Mouse (Mus musculus): ENCODE measurements around the gene I830077J02Rik.
A peak's percentile ranks its signal among the peaks of the same experiment; 100 is the strongest.
"Not testable (repeated sequence)": the region's sequence is repeated elsewhere in the genome, so short reads cannot be mapped to it uniquely, and the experiment has no call there.

The I830077J02Rik gene

GRCm38 (mm10) chr3:105932240-105933071 lies at the start of gene I830077J02Rik:
Gene I830077J02Rik, minus strand, starts transcription at chr3:105932664.
- no peak for DNase-seq (ENCODE audit: low read depth, low spot score)

- DNase-seq (ENCODE audit: low read depth, low spot score) = no peak
Measured at GRCm38 (mm10) chr3:105974174-105974573, 41.7 kb upstream of the I830077J02Rik start.

- DNase-seq (ENCODE audit: low read depth, low spot score) = no peak
Measured at GRCm38 (mm10) chr3:105973411-105973810, 40.9 kb upstream of the I830077J02Rik start, which contains the start of gene Ovgp1. Gene Ovgp1, plus strand, starts transcription at chr3:105973711.

- no peak for DNase-seq (ENCODE audit: low read depth, low spot score)
Measured at GRCm38 (mm10) chr3:105971831-105972446, 39.5 kb upstream of the I830077J02Rik start.

GRCm38 (mm10) chr3:105960700-105961099 lies 28.2 kb upstream of the I830077J02Rik start:
- DNase-seq (ENCODE audit: low read depth, low spot score) = peak; percentile 34

DNA sequence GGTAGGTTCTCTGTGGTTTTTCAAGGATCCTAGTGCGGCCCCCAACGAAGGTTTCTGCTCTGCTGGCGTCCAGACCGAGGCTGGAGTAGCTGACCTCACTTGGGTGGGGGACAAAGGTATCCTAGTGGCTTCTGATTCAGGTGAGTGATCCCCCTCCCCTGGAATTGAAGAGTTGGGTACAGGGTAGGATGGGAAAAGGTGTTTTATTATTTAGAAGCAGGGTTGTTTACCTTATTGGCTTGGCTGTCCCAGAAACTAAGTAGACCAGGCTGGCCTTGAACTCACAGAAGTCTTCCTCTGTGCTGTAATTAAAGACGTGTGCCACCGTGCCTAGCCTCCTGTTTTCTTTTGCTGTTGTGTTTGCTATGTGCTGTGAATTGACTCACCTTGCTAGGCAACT lies 27.5 kb upstream of the I830077J02Rik start, which contains the start of gene Atp5f1:
TSS of gene Atp5f1 (minus strand) at position 101 of the 400 bp plus-strand sequence.
- no peak for DNase-seq (ENCODE audit: low read depth, low spot score)

DNA sequence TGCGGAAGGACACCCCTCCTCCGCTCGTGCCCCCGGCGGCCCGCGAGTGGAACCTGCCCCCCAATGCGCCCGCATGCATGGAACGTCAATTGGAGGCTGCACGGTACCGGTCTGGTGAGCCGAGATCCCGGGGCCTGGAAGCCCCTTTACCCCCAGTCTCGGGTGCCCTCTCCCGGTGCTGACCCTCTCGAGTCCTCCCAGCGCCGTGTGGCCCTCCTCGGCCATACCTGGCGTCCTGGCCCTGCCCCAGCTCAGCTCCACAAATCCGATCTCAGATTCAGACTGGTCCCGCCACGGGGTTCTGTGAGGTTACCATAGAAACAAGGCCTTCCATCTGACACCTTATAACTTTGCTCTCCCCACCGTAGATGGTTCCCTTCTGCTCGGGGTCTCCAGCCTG lies 27.1 kb upstream of the I830077J02Rik start:
- no peak for DNase-seq (ENCODE audit: low read depth, low spot score)

- DNase-seq (ENCODE audit: low read depth, low spot score) = peak; percentile 99
Measured at GRCm38 (mm10) chr3:105958974-105959580, 26.6 kb upstream of the I830077J02Rik start, which contains the start of gene Wdr77. Gene Wdr77, plus strand, starts transcription at chr3:105959369.

- DNase-seq (ENCODE audit: low read depth, low spot score) = peak; percentile 6
Measured at GRCm38 (mm10) chr3:105958204-105958603, 25.7 kb upstream of the I830077J02Rik start.

- DNase-seq (ENCODE audit: low read depth, low spot score) = peak; percentile 6
Measured at GRCm38 (mm10) chr3:105957235-105957634, 24.8 kb upstream of the I830077J02Rik start.

GRCm38 (mm10) chr3:105951348-105951747 lies 18.9 kb upstream of the I830077J02Rik start:
- no peak for DNase-seq (ENCODE audit: low read depth, low spot score)

- DNase-seq (ENCODE audit: low read depth, low spot score) = no peak
Measured at GRCm38 (mm10) chr3:105936111-105936510, 3.6 kb upstream of the I830077J02Rik start.

DNA sequence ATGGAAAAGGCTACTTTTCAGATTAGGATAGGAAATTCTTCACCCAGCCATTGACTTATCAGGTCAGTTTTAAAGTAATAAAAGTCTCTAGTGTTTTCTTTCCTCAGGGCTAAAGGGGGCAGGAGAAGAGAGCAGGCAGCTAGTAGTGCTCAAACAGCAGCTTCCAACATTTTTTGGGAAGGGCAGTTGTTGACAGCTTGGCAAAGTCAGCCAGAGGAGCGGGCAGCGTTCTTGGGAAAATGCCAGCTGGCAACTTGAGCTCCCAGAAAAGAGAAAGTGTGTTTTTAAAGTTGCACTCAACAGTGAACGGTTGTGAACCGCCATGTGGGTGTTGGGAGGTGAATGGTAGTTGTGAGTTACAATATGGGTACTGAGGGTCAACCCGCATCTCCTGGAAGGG lies 2.6 kb upstream of the I830077J02Rik start:
- DNase-seq (ENCODE audit: low read depth, low spot score) = no peak

DNA sequence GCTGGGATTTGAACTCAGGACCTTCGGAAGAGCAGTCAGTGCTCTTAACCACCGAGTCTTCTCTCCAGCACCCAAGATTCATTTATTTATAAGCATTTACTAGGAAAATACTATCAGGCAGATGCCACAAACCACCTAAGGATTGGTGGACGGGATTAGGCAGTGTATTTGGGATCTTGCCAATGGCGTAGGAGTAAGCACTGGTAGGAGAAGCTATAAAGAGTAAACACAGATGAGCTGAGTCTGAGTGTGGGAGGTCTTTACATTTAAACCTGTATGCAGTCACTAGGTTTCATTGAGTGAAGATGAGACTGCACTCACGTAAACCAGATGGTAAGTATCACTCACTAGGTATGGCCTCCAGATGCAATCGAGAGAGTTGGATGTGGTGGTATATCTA lies 1.5 kb upstream of the I830077J02Rik start:
- no peak for DNase-seq (ENCODE audit: low read depth, low spot score)

DNA sequence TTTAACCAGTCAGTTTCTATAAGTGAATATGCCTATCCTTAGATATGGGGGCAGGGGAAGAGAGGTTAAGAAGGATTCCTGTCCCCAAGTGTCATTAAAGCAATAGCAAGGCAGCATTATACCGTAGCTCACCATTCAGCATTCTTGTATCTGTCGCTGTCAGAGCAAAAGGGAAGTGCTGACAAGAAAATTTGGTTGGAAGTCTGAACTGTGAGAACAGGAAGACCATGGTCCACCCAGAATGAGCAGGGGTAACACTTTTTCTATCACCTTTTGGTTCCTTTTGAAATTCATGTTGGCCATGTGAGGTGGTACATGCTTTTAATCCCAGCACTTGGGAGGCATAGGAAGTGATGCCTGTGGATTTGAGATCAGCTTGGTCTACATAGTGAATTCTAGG lies 1.4 kb downstream of the I830077J02Rik start:
- no peak for DNase-seq (ENCODE audit: low read depth, low spot score)

DNA sequence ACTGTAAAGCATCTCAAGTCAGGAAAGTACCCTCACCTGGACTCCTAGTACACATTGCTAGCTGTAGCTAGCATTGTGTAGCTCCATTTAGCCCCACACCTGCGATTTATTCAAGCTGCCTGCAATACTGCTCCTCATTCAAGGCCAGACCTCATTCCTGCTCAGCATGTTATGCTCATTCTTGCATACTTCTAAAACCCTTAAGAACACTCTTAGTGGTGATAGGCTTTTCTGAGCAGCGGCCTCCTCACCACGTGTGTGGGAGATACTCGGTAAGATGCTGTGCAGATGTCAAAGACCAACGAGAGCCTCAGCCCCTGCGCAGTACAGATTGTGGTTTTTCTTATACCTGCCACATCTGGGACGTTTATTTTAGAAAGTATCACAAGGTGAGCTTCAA lies 2.6 kb downstream of the I830077J02Rik start:
- no peak for DNase-seq (ENCODE audit: low read depth, low spot score)

DNA sequence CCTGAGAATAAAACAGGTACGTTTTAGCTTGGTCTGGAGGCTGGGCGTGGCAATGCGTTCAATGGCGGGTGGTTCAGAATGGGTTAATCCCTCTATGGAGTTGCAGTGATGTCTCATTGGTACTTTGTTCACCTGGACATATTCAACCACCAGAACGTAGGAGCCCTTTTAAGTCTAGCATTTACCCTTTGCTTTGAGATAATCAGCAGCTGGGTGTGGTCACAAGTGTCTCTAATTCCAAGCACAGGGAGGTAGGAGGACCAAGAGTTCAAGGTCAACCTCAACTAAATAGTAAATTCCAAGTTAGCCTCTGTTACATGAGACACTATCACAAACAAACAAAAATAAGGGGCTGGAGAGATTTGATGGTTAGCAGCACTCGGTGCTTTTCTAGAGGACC lies 3.7 kb downstream of the I830077J02Rik start:
- DNase-seq (ENCODE audit: low read depth, low spot score) = no peak

DNA sequence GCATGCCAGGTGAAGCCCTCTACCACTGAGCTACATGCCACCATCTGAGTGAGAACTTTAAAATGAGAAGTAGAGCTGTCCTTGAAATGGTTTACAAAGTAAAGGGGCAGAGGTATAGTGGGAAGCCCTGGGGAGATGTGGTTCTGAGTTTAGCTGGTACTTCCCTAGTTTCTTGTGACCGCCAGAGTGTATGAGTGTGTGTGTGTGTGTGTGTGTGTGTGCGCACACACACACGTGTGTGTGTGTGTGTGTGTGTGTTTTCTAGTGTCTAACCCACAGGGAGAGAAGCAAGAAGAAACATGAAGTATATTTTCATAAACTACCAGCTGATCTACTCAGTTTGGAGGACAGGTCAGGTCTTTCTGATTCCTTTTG lies 4.3 kb downstream of the I830077J02Rik start:
- DNase-seq (ENCODE audit: low read depth, low spot score) = no peak

- DNase-seq (ENCODE audit: low read depth, low spot score) = no peak
Measured at GRCm38 (mm10) chr3:105927561-105928194, 4.8 kb downstream of the I830077J02Rik start.

- no peak for DNase-seq (ENCODE audit: low read depth, low spot score)
Measured at GRCm38 (mm10) chr3:105924616-105925015, 7.8 kb downstream of the I830077J02Rik start.

DNA sequence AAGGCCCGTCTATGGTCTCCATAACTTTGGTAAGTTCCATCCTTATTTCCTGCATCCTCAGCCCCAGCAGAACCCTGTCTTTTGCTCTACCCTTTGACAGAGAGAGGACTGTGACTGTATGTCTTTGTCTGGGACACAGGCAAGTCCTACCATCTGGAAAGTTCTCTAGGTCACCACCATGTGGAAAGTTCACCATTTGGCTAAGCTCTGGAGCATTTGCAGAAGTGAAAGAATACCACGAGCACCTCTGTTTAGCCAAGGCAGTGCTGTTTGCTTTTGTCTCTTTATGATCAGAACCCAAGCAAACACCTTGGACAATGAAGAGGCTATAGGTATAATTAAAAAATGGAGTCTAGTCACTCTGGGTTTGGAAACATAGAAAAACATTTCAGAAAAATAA lies 10.5 kb downstream of the I830077J02Rik start:
- DNase-seq (ENCODE audit: low read depth, low spot score) = no peak

DNA sequence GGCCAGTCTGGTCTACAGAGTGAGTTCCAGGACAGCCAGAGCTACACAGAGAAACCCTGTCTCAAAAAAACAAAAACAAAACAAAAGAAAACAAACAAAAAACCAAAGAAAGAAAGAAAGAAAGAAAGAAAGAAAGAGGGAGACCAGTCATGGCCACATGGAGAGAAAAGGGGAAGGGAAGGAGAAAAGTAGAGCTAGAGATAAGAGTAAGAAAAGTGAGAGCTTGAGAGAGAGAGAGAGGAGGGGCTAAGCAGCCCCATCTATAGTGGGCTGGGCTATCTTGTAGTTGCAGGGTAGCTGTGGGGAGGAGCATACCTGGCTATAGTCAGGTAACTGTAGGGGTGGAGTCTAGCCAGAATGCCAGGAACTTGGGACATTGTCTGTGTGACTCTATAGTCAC lies 11.7 kb downstream of the I830077J02Rik start:
- DNase-seq (ENCODE audit: low read depth, low spot score) = not testable (repeated sequence)

Measured in CD4-positive helper T cell, adult 2 months (primary cell).